Mouse (Mus musculus) liver, postnatal 0 days (tissue): ENCODE data around the gene Spaca4. TPM values are rescaled to one million over a fixed set of nuclear protein-coding genes. Genes with fewer than 3 reads are reported as not detected.
A peak's percentile ranks its signal among the peaks of the same experiment; 100 is the strongest.

Source experiments
- ATAC-seq: fragments of 200-750 bp; cut with Nextera tagmentation; 2 replicates; pipeline ENCODE4 v1.8.0; 2017; ENCODE audit warnings: mild to moderate bottlenecking, moderate library complexity
- DNase-seq: peaks from one replicate; pipeline ENCODE4 v3.0.0-alpha.2; 2016
- H3K27ac ChIP-seq: fragments of 300-500 bp; sonication (generic); 2 replicates; pipeline ENCODE4 v1.5.1; 2014; ENCODE audit warnings: antibody characterized with exemption, moderate library complexity, mild to moderate bottlenecking, low read depth
- H3K27me3 ChIP-seq: fragments of 300-500 bp; sonication (generic); 2 replicates; pipeline ENCODE4 v1.6.1; 2014; ENCODE audit warnings: low read length, control low read depth, mixed read lengths; ENCODE audit not compliant: insufficient read depth
- H3K36me3 ChIP-seq: fragments of 300-500 bp; sonication (generic); replicated peaks from 2 replicates; pipeline ENCODE4 v1.6.1; 2014; ENCODE audit warnings: mild to moderate bottlenecking, control low read depth, low read length, moderate library complexity, mixed read lengths; ENCODE audit not compliant: insufficient read depth
- H3K4me1 ChIP-seq: fragments of 300-500 bp; sonication (generic); 2 replicates; pipeline ENCODE4 v1.6.1; 2014; ENCODE audit warnings: antibody characterized with exemption, mild to moderate bottlenecking, control low read depth; ENCODE audit not compliant: insufficient read depth
- H3K4me2 ChIP-seq: fragments of 300-500 bp; sonication (generic); 2 replicates; pipeline ENCODE4 v1.6.1; 2014; ENCODE audit warnings: low read depth, mild to moderate bottlenecking, low read length, moderate library complexity, mixed read lengths
- H3K4me3 ChIP-seq: fragments of 300-500 bp; sonication (generic); 2 replicates; pipeline ENCODE4 v1.5.1; 2014; ENCODE audit warnings: low read depth, low read length
- H3K9ac ChIP-seq: fragments of 300-500 bp; sonication (generic); replicated peaks from 2 replicates; pipeline ENCODE4 v1.6.1; 2014; ENCODE audit warnings: mild to moderate bottlenecking, moderate library complexity
- H3K9me3 ChIP-seq: fragments of 300-500 bp; sonication (generic); 2 replicates; pipeline ENCODE4 v1.6.1; 2016; ENCODE audit warnings: mild to moderate bottlenecking, control low read depth, low read length, mixed read lengths
- CTCF ChIP-seq: sonication (generic); IDR thresholded peaks from 2 replicates; pipeline ENCODE4 v1.5.1; 2016; ENCODE audit warnings: antibody characterized with exemption, low read depth
- EP300 ChIP-seq: IDR thresholded peaks from 2 replicates; pipeline ENCODE4 v1.6.1; 2016; ENCODE audit warnings: antibody characterized with exemption, low read depth, mild to moderate bottlenecking
- WGBS: fragments of 180-500 bp; shearing (Covaris S2); extraction: QIAGEN DNeasy Blood & Tissue Kit; methylation state at CpG from one replicate; pipeline ENCODE4 v1.1.7; 2014; ENCODE audit not compliant: insufficient replicate concordance; 5-methylcytosine and 5-hydroxymethylcytosine counted together
- polyA plus RNA-seq: library from polyadenylated mRNA; unstranded; fragments of >200 nt; fragmentation: Nextera tagmentation; extraction: Ambion mirVana; gene quantifications from 2 replicates; pipeline ENCODE4 v1.2.1, GENCODE M21; 2015

The Spaca4 gene
- not detected in 2 replicates for polyA plus RNA-seq

- Histone ChIP-seq H3K4me1 (peaks cover 5% of the 10 kb centered on the region; the same call in 1 of the 2 replicates), H3K9me3 (no peaks in the 10 kb centered on the region), H3K27me3 (no peaks in the 10 kb centered on the region), H3K9ac (no peak within 1 kb of the TSS), H3K4me3 (no peak within 1 kb of the TSS), H3K27ac (no peak within 1 kb of the TSS), H3K4me2 (no peak within 1 kb of the TSS), H3K36me3 (peaks cover 9% of the 10 kb centered on the region)
- ATAC-seq (no peak), DNase-seq (no peak)
- WGBS = 88% methylated on average over 11 of the region's 11 CpGs
- TF ChIP-seq CTCF = no peak
- no peak for TF ChIP-seq EP300
Observed at GRCm38 (mm10) chr7:45725713-45726112, at the start of gene Spaca4. Gene Spaca4, minus strand, starts transcription at chr7:45725813.

GRCm38 (mm10) chr7:45775237-45775636, 49.6 kb upstream of the Spaca4 start:
- H3K27ac ChIP-seq = no peak overlapping the region
- no peak overlapping the region for H3K4me3 ChIP-seq
- 0 out of 2 replicates have a peak, but pooled peaks cover 2% of the 10 kb centered on the region for H3K27me3 ChIP-seq
- no peaks in the 10 kb centered on the region for H3K36me3 ChIP-seq
- H3K9me3 ChIP-seq = no peaks in the 10 kb centered on the region
- peaks cover 4% of the 10 kb centered on the region; the same call in 1 of the 2 replicates for H3K4me1 ChIP-seq
- no peak overlapping the region for H3K9ac ChIP-seq
- 53% methylated on average over 7 of the region's 7 CpGs for WGBS
- no peak overlapping the region for H3K4me2 ChIP-seq
- TF ChIP-seq CTCF = no peak
- no peak for TF ChIP-seq EP300
- DNase-seq = no peak
- ATAC-seq = no peak

- DNase-seq (no peak), ATAC-seq (no peak)
- no peak for TF ChIP-seq EP300
- Histone ChIP-seq H3K4me3 (no peak overlapping the region), H3K4me2 (no peak overlapping the region), H3K36me3 (no peaks in the 10 kb centered on the region), H3K27me3 (no peaks in the 10 kb centered on the region), H3K9me3 (no peaks in the 10 kb centered on the region), H3K4me1 (no peaks in the 10 kb centered on the region), H3K9ac (no peak overlapping the region), H3K27ac (no peak overlapping the region)
- WGBS = 61% methylated on average over 4 of the region's 4 CpGs
Observed at GRCm38 (mm10) chr7:45771101-45771500, 45.5 kb upstream of the Spaca4 start.

- 0 out of 2 replicates have a peak overlapping the region, but pooled peaks have one; percentile 9 for H3K4me2 ChIP-seq
- TF ChIP-seq EP300 (no peak), CTCF (no peak)
- H3K27me3 ChIP-seq = no peaks in the 10 kb centered on the region
- no peak overlapping the region for H3K27ac ChIP-seq
- H3K4me3 ChIP-seq = no peak overlapping the region
- no peaks in the 10 kb centered on the region for H3K4me1 ChIP-seq
- no peaks in the 10 kb centered on the region for H3K9me3 ChIP-seq
- H3K9ac ChIP-seq = no peak overlapping the region
- ATAC-seq (peak; percentile 83), DNase-seq (peak; percentile 39)
- no peaks in the 10 kb centered on the region for H3K36me3 ChIP-seq
- WGBS = 55% methylated on average over 8 of the region's 8 CpGs
Observed at GRCm38 (mm10) chr7:45770427-45771082, 44.9 kb upstream of the Spaca4 start.

GRCm38 (mm10) chr7:45767500-45767899, 41.9 kb upstream of the Spaca4 start:
- no peak overlapping the region for H3K4me3 ChIP-seq
- WGBS = 87% methylated on average over 6 of the region's 6 CpGs
- no peak for ATAC-seq
- no peaks in the 10 kb centered on the region for H3K36me3 ChIP-seq
- H3K4me2 ChIP-seq = no peak overlapping the region
- no peaks in the 10 kb centered on the region for H3K9me3 ChIP-seq
- no peak overlapping the region for H3K27ac ChIP-seq
- H3K9ac ChIP-seq = no peak overlapping the region
- no peak for TF ChIP-seq CTCF
- no peak for TF ChIP-seq EP300
- no peak for DNase-seq
- no peaks in the 10 kb centered on the region for H3K27me3 ChIP-seq
- H3K4me1 ChIP-seq = no peaks in the 10 kb centered on the region

- Histone ChIP-seq H3K9ac (no peak overlapping the region), H3K4me1 (no peaks in the 10 kb centered on the region), H3K36me3 (no peaks in the 10 kb centered on the region), H3K9me3 (no peaks in the 10 kb centered on the region), H3K4me3 (no peak overlapping the region), H3K27ac (no peak overlapping the region), H3K4me2 (no peak overlapping the region), H3K27me3 (no peaks in the 10 kb centered on the region)
- TF ChIP-seq EP300 (no peak), CTCF (no peak)
- no peak for DNase-seq
- 55% methylated on average over 8 of the region's 8 CpGs for WGBS
- ATAC-seq = no peak
Observed at GRCm38 (mm10) chr7:45766764-45767163, 41.2 kb upstream of the Spaca4 start.
